Mouse (Mus musculus) heart, adult 9 months (tissue): Measurements from ENCODE around the gene Trim7.
"Not testable (repeated sequence)": the region's sequence is repeated elsewhere in the genome, so short reads cannot be mapped to it uniquely, and the experiment has no call there.

Experiments
- DNase-seq, 2 experiments: peaks; one replicate each; pipeline ENCODE4 v3.0.0; 2022; ENCODE audit warnings: low spot score in 2 of 2

The Trim7 gene

DNA sequence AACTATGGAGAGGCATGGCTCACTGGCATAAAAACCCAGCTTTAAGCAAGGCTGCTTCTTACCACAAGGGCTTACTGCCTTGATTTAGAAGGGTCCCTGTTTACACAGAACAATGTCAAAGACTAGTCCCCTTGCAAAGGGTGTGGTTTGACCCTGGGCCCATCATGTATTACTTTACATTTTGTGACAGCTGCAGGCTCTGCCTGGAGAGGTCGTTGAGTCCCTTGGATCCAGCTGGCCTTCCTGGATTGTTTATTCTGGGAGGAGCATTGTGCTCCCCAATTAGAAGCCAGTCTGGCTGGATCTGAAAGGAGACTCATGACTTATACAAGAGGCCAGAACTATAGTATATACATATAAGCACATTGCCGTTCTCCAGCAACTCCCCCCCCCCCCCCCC is 24.3 kb downstream of the Trim7 start:
- no peak for DNase-seq

DNA sequence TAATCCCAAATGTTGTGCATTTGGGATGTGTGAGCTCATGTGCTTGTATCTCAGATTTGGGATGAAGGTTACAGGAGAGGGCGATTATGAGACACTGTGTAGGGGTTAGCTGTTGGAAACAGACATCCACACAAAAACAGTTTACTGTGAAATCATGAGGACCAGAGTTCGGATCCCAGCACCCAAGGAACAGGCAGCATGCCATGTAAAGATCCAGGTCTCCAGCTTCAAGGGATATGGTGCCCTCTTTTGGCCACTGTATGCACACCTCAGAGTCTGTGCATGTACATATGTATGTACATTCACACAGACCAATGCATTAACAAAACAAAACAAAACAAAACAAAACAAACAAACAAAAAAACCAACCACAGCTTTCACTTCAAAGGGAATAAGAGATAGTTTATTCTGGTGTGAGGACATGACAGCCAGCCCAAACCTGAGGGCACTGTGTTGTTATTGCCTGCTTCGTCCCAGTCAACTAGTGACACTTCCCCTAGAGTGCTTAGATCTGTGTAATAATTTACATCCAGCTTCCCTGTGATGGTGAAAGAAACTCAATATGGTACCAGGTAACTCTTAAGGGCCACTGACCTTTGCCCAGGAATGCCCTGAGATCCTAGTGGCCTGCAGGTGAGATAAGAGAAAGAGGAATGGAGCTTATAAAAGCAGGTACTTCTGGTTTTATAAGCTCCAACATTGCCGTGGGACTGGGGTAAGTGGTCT is 25.5 kb downstream of the Trim7 start:
- DNase-seq: no peak

DNA sequence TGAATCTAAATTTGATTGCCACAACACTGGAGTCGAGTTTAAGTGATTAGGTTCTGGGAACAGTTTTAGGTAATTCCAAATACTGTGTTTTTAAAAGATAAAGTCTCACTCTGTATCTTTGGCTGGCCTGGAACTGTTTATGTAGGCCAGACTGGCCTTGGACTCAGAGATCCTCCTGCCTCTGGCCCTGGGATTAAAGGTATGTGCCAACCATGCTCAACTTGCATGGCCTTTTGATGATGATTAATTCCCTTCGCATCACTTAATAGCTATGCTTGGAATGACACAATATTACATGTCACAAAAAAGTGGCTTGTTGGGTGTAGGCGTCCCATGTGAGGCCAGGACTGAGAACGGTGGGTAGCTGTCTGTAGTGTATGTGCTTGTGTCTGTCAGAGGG is 26.2 kb downstream of the Trim7 start:
- DNase-seq: no peak

DNA sequence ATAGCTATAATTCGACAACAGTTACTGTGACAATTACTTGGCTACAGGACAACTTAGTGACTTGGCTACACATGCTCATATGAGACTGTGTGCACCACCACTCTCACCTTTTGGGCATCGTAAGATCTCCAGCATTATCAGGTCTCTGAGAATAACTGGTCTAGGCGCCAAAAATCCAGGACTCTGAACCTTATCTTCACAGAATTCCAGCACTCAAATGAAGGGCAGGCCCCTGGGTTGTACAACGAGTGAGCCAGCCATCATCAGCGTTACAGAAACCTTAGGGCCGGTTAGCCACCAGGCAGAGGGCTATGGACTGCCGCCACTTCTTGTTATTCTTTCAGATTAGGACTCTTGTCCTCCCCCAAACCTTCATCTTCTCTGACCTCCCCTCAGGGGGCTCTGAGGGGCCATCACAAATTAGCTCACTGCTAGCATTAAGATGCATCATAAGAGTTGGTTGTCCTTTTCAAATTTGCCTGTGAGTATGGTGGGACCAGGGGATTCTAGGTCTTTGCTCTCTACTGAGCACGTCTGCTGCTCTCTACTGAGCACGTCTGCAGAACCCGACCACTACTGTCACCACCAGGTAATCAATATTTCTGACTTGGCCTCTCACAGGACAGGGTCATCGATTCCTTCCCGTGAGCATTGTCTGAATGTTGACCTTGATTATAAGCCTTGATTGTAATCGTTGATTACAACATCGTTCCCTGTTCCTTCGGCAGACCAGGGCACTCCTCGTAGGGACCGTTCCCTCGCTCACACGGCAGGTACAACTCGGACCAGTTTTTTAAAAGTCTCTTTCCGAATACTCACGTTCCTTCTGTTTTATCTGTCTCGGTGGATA is 26.9 kb downstream of the Trim7 start:
- no peak for DNase-seq

DNA sequence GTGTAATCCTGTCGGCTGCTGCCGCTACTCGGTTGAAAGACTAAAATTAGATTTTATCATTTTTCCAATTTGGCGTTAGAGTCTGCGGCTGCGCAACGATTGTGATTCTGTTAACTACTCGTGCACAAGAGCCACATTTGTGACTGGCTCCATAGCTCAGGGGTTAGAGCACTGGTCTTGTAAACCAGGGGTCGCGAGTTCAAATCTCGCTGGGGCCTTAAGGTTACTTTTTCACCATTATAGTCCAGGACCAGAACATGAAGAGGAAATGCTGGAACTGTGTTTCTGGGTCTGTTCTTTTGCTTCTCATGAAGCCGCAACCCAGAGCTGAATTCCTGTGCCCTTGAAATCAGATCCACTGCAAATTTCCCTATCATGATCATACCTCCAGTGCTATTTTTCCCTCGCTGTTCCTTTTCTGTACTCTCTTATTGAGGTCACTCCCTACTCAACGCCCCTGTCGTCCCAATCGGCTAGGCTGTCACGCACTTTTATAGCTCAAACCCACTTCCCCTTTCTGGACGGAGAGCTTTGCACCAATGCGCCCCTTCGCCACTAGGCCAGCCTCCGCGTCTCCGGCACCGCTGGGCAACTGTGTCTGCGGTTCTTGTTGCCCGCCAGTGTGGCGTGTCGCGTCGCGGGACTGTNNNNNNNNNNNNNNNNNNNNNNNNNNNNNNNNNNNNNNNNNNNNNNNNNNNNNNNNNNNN is 27.7 kb downstream of the Trim7 start:
- peak; percentile 81 to 93 for DNase-seq

DNA sequence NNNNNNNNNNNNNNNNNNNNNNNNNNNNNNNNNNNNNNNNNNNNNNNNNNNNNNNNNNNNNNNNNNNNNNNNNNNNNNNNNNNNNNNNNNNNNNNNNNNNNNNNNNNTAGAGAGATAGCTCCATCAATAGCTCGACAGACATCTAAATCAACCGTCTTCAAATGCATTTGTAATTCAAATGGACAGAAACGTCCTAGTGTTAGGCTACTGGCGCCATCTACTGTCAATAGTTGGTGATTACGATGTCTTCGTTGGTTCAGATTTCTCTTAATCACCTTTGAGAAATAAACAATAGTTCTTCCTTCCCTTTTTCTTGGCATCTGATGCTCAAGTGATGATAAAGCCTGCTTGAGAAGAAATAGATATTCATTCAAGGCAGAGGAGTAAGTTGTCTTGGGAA is 33.1 kb downstream of the Trim7 start:
- peak in 1 of 2 experiments; percentile 65 for DNase-seq

DNA sequence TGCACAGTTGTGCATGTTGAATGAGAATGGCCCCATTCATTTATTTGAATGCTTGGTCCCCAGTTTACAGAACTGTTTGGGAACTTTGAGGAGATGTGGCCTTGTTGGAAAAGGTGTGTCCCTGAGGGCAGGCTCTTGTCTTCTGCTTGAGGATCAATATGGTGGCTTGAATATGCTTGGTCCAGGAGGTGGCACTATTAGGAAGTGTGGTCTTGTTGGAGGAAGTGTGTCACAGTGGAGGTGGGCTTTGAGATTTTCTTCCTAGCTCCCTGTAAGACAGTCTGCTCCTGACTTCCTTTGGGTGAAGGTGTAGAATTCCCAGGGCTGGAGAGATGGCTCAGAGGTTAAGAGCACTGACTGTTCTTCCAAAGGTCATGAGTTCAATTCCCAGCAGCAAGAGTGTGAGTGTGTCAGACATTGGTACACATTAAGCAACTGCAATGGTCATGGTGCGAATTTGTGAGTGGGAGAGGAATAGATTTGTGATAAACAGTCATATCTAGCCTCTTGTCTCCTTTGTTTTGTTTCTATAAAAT is 36.9 kb downstream of the Trim7 start:
- DNase-seq: no peak

DNA sequence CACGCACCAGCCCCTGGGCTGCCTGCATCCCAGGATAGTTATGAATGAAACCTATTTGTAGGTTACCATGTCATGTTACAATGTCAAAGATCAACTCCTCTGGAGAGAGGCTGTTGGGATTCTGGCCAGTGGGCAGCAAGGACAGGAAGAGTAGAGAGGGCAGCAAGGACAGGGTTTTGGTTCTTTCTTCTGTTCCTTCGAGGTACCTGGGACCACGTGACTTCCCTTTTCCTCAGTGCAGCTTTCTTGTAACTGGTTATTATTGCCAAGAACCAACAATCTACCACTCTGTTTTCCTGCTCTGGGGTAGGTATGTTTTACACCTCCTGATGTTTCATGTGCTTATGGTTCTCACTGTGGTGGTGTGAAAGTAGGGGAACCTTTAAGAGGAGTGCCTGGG is 37.9 kb downstream of the Trim7 start:
- no peak for DNase-seq

DNA sequence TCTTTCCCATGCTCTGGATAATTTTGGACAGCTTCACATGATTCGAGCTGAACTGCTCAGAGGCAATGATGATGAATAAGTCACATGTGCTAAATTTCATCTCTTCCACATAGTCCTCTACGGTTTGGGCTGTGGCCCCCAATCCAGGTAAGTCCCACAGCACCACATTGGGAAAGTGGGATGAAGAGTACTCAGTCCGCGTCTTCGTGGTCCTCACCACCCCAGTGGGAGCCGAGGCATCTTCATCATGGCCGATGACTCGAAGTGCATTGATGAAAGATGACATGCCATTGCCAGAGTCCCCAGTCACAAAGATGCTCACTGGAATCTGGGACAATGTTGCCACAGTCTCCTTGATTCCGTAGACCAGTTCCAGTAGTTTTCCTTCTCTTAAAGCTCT is 40.5 kb downstream of the Trim7 start:
- no peak for DNase-seq

DNA sequence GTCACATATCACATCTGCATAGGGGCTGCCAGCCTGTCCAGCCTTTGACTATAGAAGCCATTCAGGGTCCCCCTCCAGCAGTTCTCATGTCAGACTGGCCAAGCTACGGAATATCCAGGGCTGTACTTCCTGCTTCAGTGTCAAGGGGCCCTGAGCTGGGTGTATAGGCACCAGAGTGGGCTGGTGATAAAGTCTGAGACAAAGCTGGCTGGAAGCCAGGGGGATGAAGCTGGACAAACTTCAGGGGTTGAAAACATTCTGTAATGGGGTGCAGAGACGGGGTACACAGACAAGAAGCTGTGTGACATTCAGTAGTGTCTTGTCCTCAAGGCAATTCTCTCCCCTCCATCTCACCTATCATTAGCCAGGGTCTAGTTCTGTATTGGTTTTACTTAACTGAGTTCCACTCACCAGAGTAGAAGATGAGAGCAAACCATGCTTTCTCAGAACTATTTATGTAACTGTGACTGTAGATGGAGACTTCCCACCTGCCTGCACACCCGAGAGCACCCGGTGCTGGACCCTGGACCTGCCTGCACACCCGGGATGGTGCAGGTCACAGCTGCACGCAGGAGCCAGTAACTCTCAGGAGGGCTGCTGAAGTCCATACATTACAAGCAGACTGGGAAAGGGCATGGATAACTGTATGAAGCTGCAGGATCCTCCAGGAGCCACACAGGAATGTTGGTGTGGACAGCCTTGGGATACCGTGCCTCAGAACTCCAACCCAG is 43.6 kb downstream of the Trim7 start:
- no peak for DNase-seq

DNA sequence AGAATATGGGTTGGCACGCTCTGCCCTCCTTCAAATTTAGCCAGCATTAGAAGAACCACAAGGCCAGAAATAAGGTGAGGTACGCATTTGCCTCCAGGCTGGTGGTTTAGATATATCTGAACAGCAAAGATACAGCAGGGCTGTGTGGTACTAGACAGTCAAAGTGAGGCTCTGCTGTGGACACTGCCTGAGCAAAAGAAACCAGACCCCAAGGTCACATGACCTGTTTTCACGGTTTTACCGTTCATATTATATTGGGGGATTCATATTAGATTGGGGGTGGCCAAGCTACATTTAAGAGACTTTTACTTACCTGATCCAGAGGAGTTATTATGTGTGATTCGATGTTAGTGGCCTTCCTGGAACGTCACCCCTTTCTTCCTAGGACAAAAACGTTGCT is 44.8 kb downstream of the Trim7 start:
- DNase-seq: no peak

DNA sequence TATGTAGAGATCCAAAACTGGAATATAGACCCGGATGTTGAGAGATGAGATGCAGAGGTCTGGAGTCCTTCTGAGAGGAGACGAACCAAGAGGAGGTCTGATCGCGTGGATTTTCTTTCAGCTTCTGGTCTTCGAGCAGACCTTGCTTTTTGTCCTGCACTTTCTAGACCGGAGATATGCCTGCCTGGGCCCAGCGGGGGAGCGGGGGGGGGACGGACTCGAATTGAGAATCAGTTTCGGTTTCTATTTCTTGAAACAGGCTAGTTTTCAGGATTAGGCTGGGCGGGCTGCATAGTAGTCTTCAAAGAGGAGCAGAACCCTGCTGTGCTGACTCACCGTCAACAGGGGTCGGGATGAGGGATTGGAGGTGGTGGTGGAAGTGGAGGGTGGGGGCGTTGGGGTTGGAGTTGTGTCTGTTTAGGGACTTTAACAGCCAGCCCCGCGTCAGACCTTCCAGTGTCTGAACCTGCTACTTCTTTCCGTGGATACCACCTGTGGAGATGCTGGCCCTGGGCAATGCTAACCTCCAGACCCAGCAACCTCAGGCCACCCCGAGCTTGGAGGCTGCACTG is 45.3 kb downstream of the Trim7 start, which contains the start of gene Irgm1:
TSS of gene Irgm1 (minus strand) at position 483 of the 572 bp plus-strand sequence.
- peak; percentile 78 to 83 for DNase-seq

DNA sequence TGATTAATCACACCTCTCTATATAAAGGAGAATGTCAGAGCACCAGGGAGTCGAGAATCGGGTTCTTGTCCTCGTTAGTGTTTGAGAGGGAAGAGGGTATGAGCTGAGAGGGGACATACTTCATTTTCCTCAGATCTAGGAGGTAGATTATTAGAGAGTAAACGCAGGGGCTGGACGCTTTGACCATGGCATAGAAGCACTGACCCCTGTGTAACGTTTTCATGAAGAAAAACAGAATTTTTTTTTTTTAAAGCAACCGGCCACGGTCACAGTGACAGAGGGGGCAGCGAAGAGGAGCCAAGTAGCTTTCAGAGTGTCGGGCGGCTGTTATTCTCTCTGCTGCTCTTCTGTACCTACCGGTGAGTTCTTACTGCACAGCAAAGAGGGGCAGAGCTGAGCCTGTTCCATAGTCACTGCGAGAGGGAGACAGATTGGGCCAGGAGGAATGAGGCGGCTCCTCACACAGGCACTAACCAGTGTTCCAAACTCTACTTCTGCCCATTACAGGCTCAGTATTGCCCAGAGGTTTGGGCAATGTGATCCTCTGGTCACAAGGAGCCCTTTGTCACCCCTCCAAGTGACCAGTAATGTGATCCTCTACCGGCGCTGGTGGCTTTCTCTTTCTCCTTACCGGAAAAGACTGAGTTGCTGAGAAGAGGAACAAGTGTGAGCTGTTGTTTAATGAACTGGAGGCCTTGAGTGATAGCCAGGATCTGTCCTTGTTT is 46.0 kb downstream of the Trim7 start:
- DNase-seq: peak; percentile 63 to 75

DNA sequence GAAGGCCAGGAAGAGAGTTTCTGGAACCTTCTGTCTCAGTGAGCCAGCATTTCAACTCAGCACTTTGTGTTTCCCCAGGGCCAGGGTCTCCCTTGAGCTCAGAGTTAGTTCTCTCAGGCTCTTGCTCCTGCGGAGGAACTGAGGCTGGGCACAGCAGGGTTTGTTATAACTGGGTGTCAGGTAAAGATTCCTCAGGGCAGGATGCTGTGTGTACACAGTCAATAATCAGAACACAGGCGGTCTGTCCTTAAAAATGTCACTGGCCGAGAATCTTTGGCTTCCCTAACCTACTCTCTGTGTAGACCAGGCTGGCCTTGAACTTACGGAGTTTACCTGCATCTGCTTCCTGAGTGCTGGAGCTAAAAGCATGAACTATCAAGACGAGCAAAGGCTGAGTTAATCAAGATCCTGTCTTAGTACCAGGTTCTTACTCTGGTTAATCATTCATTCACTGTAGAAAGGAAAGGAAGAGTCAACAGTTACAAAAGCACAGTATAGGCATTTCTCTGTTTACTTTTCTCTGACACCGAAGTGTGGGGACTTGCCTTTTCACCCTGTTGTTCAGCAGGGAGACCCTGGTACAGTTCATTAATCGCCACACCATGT is 46.9 kb downstream of the Trim7 start:
- no peak for DNase-seq

DNA sequence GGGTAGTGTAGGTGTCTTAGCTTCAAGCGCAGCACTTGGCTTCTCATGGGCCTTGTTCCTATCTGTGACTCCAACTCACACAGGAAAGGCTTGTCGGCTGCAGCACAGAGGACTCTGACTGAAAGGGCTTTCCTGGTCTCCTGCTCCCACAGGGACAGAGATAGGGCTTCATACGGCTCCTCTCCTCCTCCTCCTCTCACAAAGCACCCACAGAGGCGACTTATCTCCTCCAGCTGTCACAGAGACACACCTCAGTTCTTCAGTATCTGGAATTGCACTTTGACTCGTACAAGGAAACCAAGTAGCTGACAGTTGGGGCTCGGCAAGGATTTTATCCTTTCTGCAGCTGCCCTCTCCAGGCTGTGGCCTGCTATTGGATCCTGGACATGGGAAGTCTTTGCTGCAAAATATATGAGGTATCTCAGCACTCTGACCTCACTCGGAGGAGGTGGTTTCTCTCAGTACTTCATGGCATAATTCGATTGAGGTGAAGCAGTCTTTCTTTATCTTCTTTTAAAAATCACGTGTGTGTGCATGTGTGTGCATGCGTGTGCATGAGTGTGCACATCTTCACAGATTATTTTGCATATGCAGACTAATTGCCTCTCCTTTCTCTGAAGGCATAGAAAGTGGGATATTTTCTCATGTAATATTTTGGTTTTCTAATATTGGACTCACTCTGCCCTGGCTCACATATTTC is 47.8 kb downstream of the Trim7 start:
- no peak for DNase-seq

DNA sequence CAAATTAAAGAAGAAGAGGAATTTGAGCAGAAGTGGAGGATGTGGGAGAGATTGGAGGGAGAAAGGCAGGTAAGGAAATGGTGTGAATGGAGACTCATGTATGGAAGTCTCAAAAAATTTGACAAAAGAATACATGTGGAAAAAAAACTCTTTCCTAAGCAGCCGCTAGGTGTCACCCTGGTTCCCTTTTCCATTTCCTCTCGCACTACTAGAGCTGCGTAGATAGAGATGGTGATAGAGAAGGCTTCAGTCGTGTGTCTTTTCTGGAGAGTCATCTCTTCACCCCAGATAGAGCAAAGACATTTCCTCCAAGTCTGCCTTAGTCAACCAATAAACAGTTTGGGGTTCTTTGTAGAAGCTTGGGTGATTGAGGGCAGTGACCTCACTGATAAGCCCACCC is 48.5 kb downstream of the Trim7 start:
- DNase-seq: peak in 1 of 2 experiments; percentile 60

DNA sequence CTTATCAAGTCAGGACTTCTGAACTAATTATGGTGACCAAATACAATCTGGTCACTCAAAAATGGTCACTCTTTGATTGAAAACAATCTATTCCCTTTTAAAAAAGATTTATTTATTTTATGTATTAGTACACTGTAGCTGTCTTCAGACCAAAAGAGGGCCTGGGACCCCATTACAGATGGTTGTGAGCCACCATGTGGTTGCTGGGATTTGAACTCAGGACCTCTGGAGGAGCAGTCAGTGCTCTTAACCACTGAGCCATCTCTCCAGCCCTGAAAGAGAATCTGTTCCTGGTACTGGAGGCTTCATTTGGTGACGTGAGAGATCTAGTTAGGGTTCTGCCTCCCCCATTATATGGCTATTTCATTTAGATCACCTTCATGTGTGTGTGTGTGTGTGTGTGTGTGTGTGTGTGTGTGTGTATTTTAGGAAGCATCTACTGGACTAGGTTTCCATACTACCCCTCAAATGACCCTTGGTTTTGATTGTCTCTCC is 49.5 kb downstream of the Trim7 start:
- DNase-seq: not testable (repeated sequence)

DNA sequence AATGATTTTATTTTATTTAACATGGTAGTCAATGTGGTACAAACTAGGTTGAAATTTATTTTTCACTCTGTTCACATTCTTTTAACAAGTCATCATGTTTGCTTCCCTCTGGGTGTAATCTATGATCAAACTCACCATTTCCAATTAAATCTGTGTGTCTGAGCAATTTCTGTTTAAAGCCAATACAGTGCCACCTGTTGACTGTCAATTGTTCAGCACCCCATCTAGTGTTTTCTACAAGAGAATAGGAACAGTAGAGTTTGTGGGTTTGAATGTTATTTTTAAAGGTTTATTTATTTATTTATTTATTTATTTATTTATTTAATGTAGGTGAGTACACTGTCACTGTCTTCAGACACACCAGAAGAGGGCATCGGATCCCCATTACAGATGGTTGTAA is 50.7 kb downstream of the Trim7 start:
- DNase-seq: no peak

DNA sequence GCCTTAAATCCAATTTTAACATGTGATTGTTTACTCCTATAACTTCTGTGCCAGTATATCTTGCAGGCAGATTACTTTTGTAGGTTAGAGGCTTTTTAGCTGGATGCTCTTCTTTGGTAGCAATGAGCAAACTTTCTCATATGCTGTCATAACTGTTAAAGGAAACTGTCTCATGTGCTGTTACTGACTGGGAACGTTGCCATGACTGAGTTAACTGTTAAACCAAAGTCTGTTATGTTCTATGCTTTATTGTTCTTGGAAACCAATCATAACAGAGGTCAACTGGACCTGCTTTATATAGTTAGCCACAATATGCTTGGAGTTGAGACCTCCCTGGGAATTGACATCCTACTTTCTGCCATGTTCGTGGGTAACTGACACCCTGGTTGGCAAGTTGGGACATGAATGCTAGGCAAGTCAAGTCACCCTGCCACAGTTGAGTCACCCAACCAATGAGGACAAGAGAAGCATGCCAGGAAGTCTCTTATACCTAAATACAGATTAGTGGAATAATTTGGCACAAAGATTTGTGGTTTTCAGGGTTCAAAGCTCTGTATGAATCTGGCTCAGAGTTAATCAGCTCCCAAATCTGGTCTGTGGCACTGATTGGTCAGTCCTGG is 73.0 kb downstream of the Trim7 start:
- no peak for DNase-seq
